Mouse (Mus musculus) embryonic facial prominence, embryonic 13.5 days (tissue): ENCODE measurements around the gene Maml2. TPM values are rescaled to one million over a fixed set of nuclear protein-coding genes. Genes with fewer than 3 reads are reported as not detected.

Source experiments
- ATAC-seq: fragments of 200-750 bp; cut with Nextera tagmentation; 2 replicates; pipeline ENCODE4 v1.8.0; 2017; ENCODE audit warnings: low read depth; ENCODE audit not compliant: insufficient number of reproducible peaks, insufficient read depth, low FRiP score, low TSS enrichment
- H3K27ac ChIP-seq: fragments of 300-500 bp; sonication (generic); 2 replicates; pipeline ENCODE4 v1.5.1; 2015; ENCODE audit warnings: moderate library complexity, mild to moderate bottlenecking, inconsistent platforms
- H3K27me3 ChIP-seq: fragments of 300-500 bp; sonication (generic); 2 replicates; pipeline ENCODE4 v1.6.1; 2015; ENCODE audit warnings: mild to moderate bottlenecking, inconsistent platforms
- H3K36me3 ChIP-seq: fragments of 300-500 bp; sonication (generic); 2 replicates; pipeline ENCODE4 v1.6.1; 2015; ENCODE audit warnings: mild to moderate bottlenecking, inconsistent platforms
- H3K4me1 ChIP-seq: fragments of 300-500 bp; sonication (generic); 2 replicates; pipeline ENCODE4 v1.6.1; 2015; ENCODE audit warnings: inconsistent platforms
- H3K4me2 ChIP-seq: fragments of 300-500 bp; sonication (generic); 2 replicates; pipeline ENCODE4 v1.6.1; 2015; ENCODE audit warnings: moderate library complexity, mild to moderate bottlenecking, inconsistent platforms
- H3K4me3 ChIP-seq: fragments of 300-500 bp; sonication (generic); 2 replicates; pipeline ENCODE4 v1.5.1; 2015; ENCODE audit warnings: mild to moderate bottlenecking, inconsistent platforms
- H3K9ac ChIP-seq: fragments of 300-500 bp; sonication (generic); 2 replicates; pipeline ENCODE4 v1.6.1; 2015; ENCODE audit warnings: mild to moderate bottlenecking, inconsistent platforms
- H3K9me3 ChIP-seq: fragments of 300-500 bp; sonication (generic); 2 replicates; pipeline ENCODE4 v1.6.1; 2016; ENCODE audit warnings: inconsistent platforms
- WGBS: fragments of 180-500 bp; shearing (Covaris S2); methylation state at CpG from one replicate; pipeline ENCODE4 v1.1.7; 2015; ENCODE audit warnings: mixed read lengths; 5-methylcytosine and 5-hydroxymethylcytosine counted together
- polyA plus RNA-seq: library from polyadenylated mRNA; unstranded; fragments of >200 nt; fragmentation: Nextera tagmentation; extraction: Ambion mirVana; gene quantifications from 2 replicates; pipeline ENCODE4 v1.2.1, GENCODE M21; 2015

Gene Maml2
- polyA plus RNA-seq, 1 experiment from 2014 or later, result 13.0 TPM

GRCm38 (mm10) chr9:13500045-13500444, 202.3 kb downstream of the Maml2 start:
- no peak overlapping the region for H3K27ac ChIP-seq
- no peak for ATAC-seq
- H3K4me2 ChIP-seq, result no peak overlapping the region
- no peaks in the 10 kb centered on the region for H3K27me3 ChIP-seq
- WGBS, result 84% methylated on average over 5 of the region's 5 CpGs
- no peak overlapping the region for H3K9ac ChIP-seq
- H3K9me3 ChIP-seq, result no peaks in the 10 kb centered on the region
- no peak overlapping the region for H3K4me3 ChIP-seq
- peaks cover 5% of the 10 kb centered on the region; the same call in 1 of the 2 replicates for H3K4me1 ChIP-seq
- no peaks in the 10 kb centered on the region for H3K36me3 ChIP-seq

- Histone ChIP-seq H3K4me1 (no peaks in the 10 kb centered on the region), H3K4me3 (no peak overlapping the region), H3K27me3 (no peaks in the 10 kb centered on the region), H3K4me2 (no peak overlapping the region), H3K9ac (no peak overlapping the region), H3K36me3 (no peaks in the 10 kb centered on the region), H3K27ac (no peak overlapping the region), H3K9me3 (no peaks in the 10 kb centered on the region)
- no peak for ATAC-seq
- WGBS, result 81% methylated on average over 4 of the region's 4 CpGs
Measured at GRCm38 (mm10) chr9:13505024-13505423, 207.3 kb downstream of the Maml2 start.

GRCm38 (mm10) chr9:13506956-13507821, 209.4 kb downstream of the Maml2 start:
- Histone ChIP-seq H3K27ac (no peak overlapping the region), H3K4me3 (no peak overlapping the region), H3K9me3 (no peaks in the 10 kb centered on the region), H3K9ac (no peak overlapping the region), H3K27me3 (no peaks in the 10 kb centered on the region), H3K4me1 (no peaks in the 10 kb centered on the region), H3K4me2 (no peak overlapping the region), H3K36me3 (no peaks in the 10 kb centered on the region)
- WGBS, result 44% methylated on average over 6 of the region's 6 CpGs
- no peak for ATAC-seq

GRCm38 (mm10) chr9:13507822-13508188, 210.0 kb downstream of the Maml2 start:
- Histone ChIP-seq H3K4me2 (no peak overlapping the region), H3K9me3 (no peaks in the 10 kb centered on the region), H3K27me3 (no peaks in the 10 kb centered on the region), H3K4me3 (no peak overlapping the region), H3K4me1 (no peaks in the 10 kb centered on the region), H3K27ac (no peak overlapping the region), H3K36me3 (no peaks in the 10 kb centered on the region), H3K9ac (no peak overlapping the region)
- no peak for ATAC-seq
- 93% methylated on average over 9 of the region's 9 CpGs for WGBS

- ATAC-seq, result no peak
- Histone ChIP-seq H3K27ac (no peak overlapping the region), H3K4me3 (no peak overlapping the region), H3K4me1 (0 out of 2 replicates have a peak, but pooled peaks cover 3% of the 10 kb centered on the region), H3K9ac (no peak overlapping the region), H3K9me3 (no peaks in the 10 kb centered on the region), H3K36me3 (no peaks in the 10 kb centered on the region), H3K4me2 (no peak overlapping the region), H3K27me3 (no peaks in the 10 kb centered on the region)
- 80% methylated on average over 6 of the region's 6 CpGs for WGBS
Measured at GRCm38 (mm10) chr9:13509751-13510150, 212.0 kb downstream of the Maml2 start.

- Histone ChIP-seq H3K4me3 (no peak overlapping the region), H3K9me3 (no peaks in the 10 kb centered on the region), H3K9ac (no peak overlapping the region), H3K27ac (no peak overlapping the region), H3K4me1 (0 out of 2 replicates have a peak, but pooled peaks cover 3% of the 10 kb centered on the region), H3K27me3 (no peaks in the 10 kb centered on the region), H3K4me2 (no peak overlapping the region), H3K36me3 (no peaks in the 10 kb centered on the region)
- WGBS, result 63% methylated on average over 5 of the region's 5 CpGs
- no peak for ATAC-seq
Measured at GRCm38 (mm10) chr9:13510621-13511369, 213.0 kb downstream of the Maml2 start.

- no peaks in the 10 kb centered on the region for H3K9me3 ChIP-seq
- ATAC-seq, result no peak
- no peak overlapping the region for H3K27ac ChIP-seq
- no peaks in the 10 kb centered on the region for H3K36me3 ChIP-seq
- no peak overlapping the region for H3K4me2 ChIP-seq
- peaks cover 10% of the 10 kb centered on the region; the same call in 1 of the 2 replicates for H3K4me1 ChIP-seq
- WGBS, result 50% methylated on average over 5 of the region's 5 CpGs
- H3K4me3 ChIP-seq, result no peak overlapping the region
- no peaks in the 10 kb centered on the region for H3K27me3 ChIP-seq
- H3K9ac ChIP-seq, result no peak overlapping the region
Measured at GRCm38 (mm10) chr9:13513135-13513534, 215.4 kb downstream of the Maml2 start.

GRCm38 (mm10) chr9:13514435-13514834, 216.7 kb downstream of the Maml2 start:
- H3K27ac ChIP-seq, result no peak overlapping the region
- H3K27me3 ChIP-seq, result no peaks in the 10 kb centered on the region
- ATAC-seq, result no peak
- H3K36me3 ChIP-seq, result no peaks in the 10 kb centered on the region
- no peaks in the 10 kb centered on the region for H3K9me3 ChIP-seq
- H3K4me2 ChIP-seq, result no peak overlapping the region
- peaks cover 10% of the 10 kb centered on the region; the same call in 1 of the 2 replicates for H3K4me1 ChIP-seq
- H3K4me3 ChIP-seq, result no peak overlapping the region
- H3K9ac ChIP-seq, result no peak overlapping the region

- Histone ChIP-seq H3K4me2 (no peak overlapping the region), H3K9me3 (no peaks in the 10 kb centered on the region), H3K36me3 (no peaks in the 10 kb centered on the region), H3K4me1 (peaks cover 10% of the 10 kb centered on the region; the same call in 1 of the 2 replicates), H3K9ac (no peak overlapping the region), H3K4me3 (no peak overlapping the region), H3K27ac (no peak overlapping the region), H3K27me3 (no peaks in the 10 kb centered on the region)
- 48% methylated on average over 2 of the region's 2 CpGs for WGBS
- ATAC-seq, result no peak
Measured at GRCm38 (mm10) chr9:13515976-13516375, 218.2 kb downstream of the Maml2 start.

GRCm38 (mm10) chr9:13518031-13518430, 220.3 kb downstream of the Maml2 start:
- no peak for ATAC-seq
- Histone ChIP-seq H3K27ac (no peak overlapping the region), H3K4me2 (no peak overlapping the region), H3K36me3 (no peaks in the 10 kb centered on the region), H3K4me3 (no peak overlapping the region), H3K4me1 (peaks cover 19% of the 10 kb centered on the region), H3K9ac (no peak overlapping the region), H3K27me3 (no peaks in the 10 kb centered on the region), H3K9me3 (no peaks in the 10 kb centered on the region)
- WGBS, result 63% methylated on average over 2 of the region's 2 CpGs

- ATAC-seq, result 0 out of 2 replicates have a peak, but pooled peaks have one; percentile 15
- H3K27me3 ChIP-seq, result no peaks in the 10 kb centered on the region
- no peaks in the 10 kb centered on the region for H3K9me3 ChIP-seq
- H3K27ac ChIP-seq, result no peak overlapping the region
- H3K9ac ChIP-seq, result no peak overlapping the region
- no peak overlapping the region for H3K4me3 ChIP-seq
- no peaks in the 10 kb centered on the region for H3K36me3 ChIP-seq
- WGBS, result 92% methylated on average over 2 of the region's 2 CpGs
- peaks cover 22% of the 10 kb centered on the region for H3K4me1 ChIP-seq
- no peak overlapping the region for H3K4me2 ChIP-seq
Measured at GRCm38 (mm10) chr9:13518441-13518971, 220.7 kb downstream of the Maml2 start.
